21 mouse cellular contexts compared by ENCODE assay signal in genomic region chr4:47936470-47937125, GRCm38 (mm10).
A peak's percentile ranks its signal among the peaks of the same experiment; 100 is the strongest.
DNase-seq lines count a peak whose midpoint lies in the region; ATAC-seq and TF ChIP-seq lines count a peak whose summit lies in the region.
"Had no signal": no experiment of that assay in that cellular context is flagged by ENCODE, and none has a peak within 500 bp of the region (broad histone marks: within the 10 kb centered on the region; RNA-seq: fewer than 3 reads in every experiment).

No protein-coding gene starts in this region.

- intact Hi-C loops in heart, postnatal 25 days (cut with DNase I): no loop called here

- 41% methylated on average over 7 of the region's 7 CpGs for WGBS in lung, postnatal 0 days
- 53% methylated on average over 7 of the region's 7 CpGs for WGBS in intestine, embryonic 15.5 days
- WGBS in stomach, embryonic 14.5 days: 56% methylated on average over 7 of the region's 7 CpGs

- ATAC-seq in lung, postnatal 0 days: no peak
- peak; percentile 97 for ATAC-seq in intestine, embryonic 15.5 days
- ATAC-seq in stomach, embryonic 14.5 days (ENCODE audit: insufficient number of reproducible peaks, insufficient read depth, low FRiP score, low read depth): peak; percentile 67; the same call in 1 of the 2 replicates
- ATAC-seq: forebrain, embryonic 14.5 days; hindbrain, embryonic 16.5 days had no signal

- H3K36me3 ChIP-seq in lung, postnatal 0 days (ENCODE audit: insufficient read depth, low read length): no peaks in the 10 kb centered on the region
- H3K36me3 ChIP-seq in intestine, embryonic 15.5 days: no peaks in the 10 kb centered on the region
- H3K36me3 ChIP-seq in stomach, embryonic 14.5 days (ENCODE audit: control insufficient read depth, insufficient read depth, low read length): no peaks in the 10 kb centered on the region
- H3K36me3 ChIP-seq: embryonic facial prominence, embryonic 15.5 days; forebrain, embryonic 10.5 days; heart, embryonic 12.5 days; hindbrain, embryonic 12.5 days had no signal

- H3K27ac ChIP-seq in lung, postnatal 0 days (ENCODE audit: low read length): no peak overlapping the region
- no peak overlapping the region for H3K27ac ChIP-seq in intestine, embryonic 15.5 days
- no peak overlapping the region for H3K27ac ChIP-seq in stomach, embryonic 14.5 days (ENCODE audit: low read length)
- H3K27ac ChIP-seq: embryonic facial prominence, embryonic 15.5 days; forebrain, embryonic 10.5 days; hindbrain, embryonic 12.5 days had no signal

- no peak overlapping the region for H3K4me2 ChIP-seq in lung, postnatal 0 days (replicated peaks; ENCODE audit: low read depth, low read length)
- H3K4me2 ChIP-seq in intestine, embryonic 15.5 days (replicated peaks): no peak overlapping the region
- no peak overlapping the region for H3K4me2 ChIP-seq in stomach, embryonic 14.5 days (replicated peaks; ENCODE audit: low read depth, low read length)
- H3K4me2 ChIP-seq: embryonic facial prominence, embryonic 15.5 days; heart, embryonic 12.5 days; hindbrain, embryonic 12.5 days had no signal

- no peak overlapping the region for H3K9ac ChIP-seq in lung, postnatal 0 days (replicated peaks; ENCODE audit: low read depth)
- no peak overlapping the region for H3K9ac ChIP-seq in intestine, embryonic 15.5 days
- H3K9ac ChIP-seq in stomach, embryonic 14.5 days (replicated peaks; ENCODE audit: low read depth, low read length): no peak overlapping the region
- H3K9ac ChIP-seq: embryonic facial prominence, embryonic 15.5 days; heart, embryonic 12.5 days; hindbrain, embryonic 12.5 days had no signal

- H3K27me3 ChIP-seq in lung, postnatal 0 days (replicated peaks; ENCODE audit: insufficient read depth, low read length): no peaks in the 10 kb centered on the region
- no peaks in the 10 kb centered on the region for H3K27me3 ChIP-seq in intestine, embryonic 15.5 days (replicated peaks)
- H3K27me3 ChIP-seq in stomach, embryonic 14.5 days (ENCODE audit: control insufficient read depth, insufficient read depth, low read length): no peaks in the 10 kb centered on the region
- H3K27me3 ChIP-seq: embryonic facial prominence, embryonic 15.5 days; heart, embryonic 12.5 days; hindbrain, embryonic 12.5 days had no signal

- H3K4me3 ChIP-seq in lung, postnatal 0 days (ENCODE audit: low read depth, low read length): no peak overlapping the region
- no peak overlapping the region for H3K4me3 ChIP-seq in intestine, embryonic 15.5 days (replicated peaks)
- no peak overlapping the region for H3K4me3 ChIP-seq in stomach, embryonic 14.5 days (ENCODE audit: low read depth, low read length)
- H3K4me3 ChIP-seq: embryonic facial prominence, embryonic 15.5 days; erythroblast, embryonic 14.5 days; forebrain, embryonic 10.5 days; heart, embryonic 12.5 days; hindbrain, embryonic 12.5 days had no signal

- no peak for TF ChIP-seq CTCF in lung, postnatal 0 days (IDR thresholded peaks at IDR 0.05)

- no peaks in the 10 kb centered on the region for H3K4me1 ChIP-seq in lung, postnatal 0 days (ENCODE audit: insufficient read depth, low read depth, low read length)
- H3K4me1 ChIP-seq in intestine, embryonic 15.5 days (replicated peaks): no peaks in the 10 kb centered on the region
- H3K4me1 ChIP-seq in stomach, embryonic 14.5 days (ENCODE audit: control insufficient read depth, insufficient read depth, low read length): no peaks in the 10 kb centered on the region
- H3K4me1 ChIP-seq: embryonic facial prominence, embryonic 15.5 days; forebrain, embryonic 10.5 days; hindbrain, embryonic 12.5 days had no signal

- TF ChIP-seq EP300 in lung, postnatal 0 days (IDR thresholded peaks at IDR 0.05): no peak

- H3K9me3 ChIP-seq in lung, postnatal 0 days (ENCODE audit: low read length): no peaks in the 10 kb centered on the region
- H3K9me3 ChIP-seq in intestine, embryonic 15.5 days: no peaks in the 10 kb centered on the region
- no peaks in the 10 kb centered on the region for H3K9me3 ChIP-seq in stomach, embryonic 14.5 days (ENCODE audit: control insufficient read depth, low read depth, low read length)
- H3K9me3 ChIP-seq: embryonic facial prominence, embryonic 15.5 days; hindbrain, embryonic 12.5 days had no signal

- peak; percentile 16 for DNase-seq in lung, postnatal 0 days (ENCODE audit: low spot score)
- DNase-seq in lung, postnatal 36 days: no peak
- DNase-seq in kidney, postnatal 14 days: no peak
- no peak for DNase-seq in left cerebral cortex, adult 11 months (ENCODE audit: low spot score)
- DNase-seq in heart, postnatal 25 days (ENCODE audit: low spot score): no peak
- DNase-seq: adrenal gland, adult 8-10 months; cerebellum, adult 11 months; cerebellum, adult 8-10 months; cerebellum, postnatal 14 days; embryo, embryonic 11 days; gastrocnemius, postnatal 36 days; heart, postnatal 4 days had no signal
